Mouse (Mus musculus) heart, embryonic 12.5 days (tissue): Measurements from ENCODE around the gene Slc33a1. TPM values are rescaled to one million over a fixed set of nuclear protein-coding genes. Genes with fewer than 3 reads are reported as not detected.

Experiments used
- ATAC-seq: fragments of 200-750 bp; cut with Nextera tagmentation; 2 replicates; pipeline ENCODE4 v1.8.0; 2017; ENCODE audit warnings: moderate TSS enrichment, moderate library complexity; ENCODE audit not compliant: insufficient number of reproducible peaks, low FRiP score
- H3K27ac ChIP-seq: fragments of 300-500 bp; sonication (generic); 2 replicates; pipeline ENCODE4 v1.5.1; 2016; ENCODE audit warnings: mild to moderate bottlenecking, moderate library complexity; ENCODE audit not compliant: poor library complexity, severe bottlenecking
- H3K27me3 ChIP-seq: fragments of 300-500 bp; sonication (generic); replicated peaks from 2 replicates; pipeline ENCODE4 v1.6.1; 2016; ENCODE audit warnings: mild to moderate bottlenecking, moderate library complexity
- H3K36me3 ChIP-seq: fragments of 300-500 bp; sonication (generic); 2 replicates; pipeline ENCODE4 v1.6.1; 2016; ENCODE audit warnings: mild to moderate bottlenecking, moderate library complexity
- H3K4me1 ChIP-seq: fragments of 300-500 bp; sonication (generic); replicated peaks from 2 replicates; pipeline ENCODE4 v1.6.1; 2016; ENCODE audit warnings: mild to moderate bottlenecking
- H3K4me2 ChIP-seq: fragments of 300-500 bp; sonication (generic); 2 replicates; pipeline ENCODE4 v1.6.1; 2016; ENCODE audit warnings: mild to moderate bottlenecking, moderate library complexity
- H3K4me3 ChIP-seq: fragments of 300-500 bp; sonication (generic); 2 replicates; pipeline ENCODE4 v1.5.1; 2016; ENCODE audit warnings: mild to moderate bottlenecking
- H3K9ac ChIP-seq: fragments of 300-500 bp; sonication (generic); 2 replicates; pipeline ENCODE4 v1.6.1; 2016; ENCODE audit warnings: mild to moderate bottlenecking, moderate library complexity
- H3K9me3 ChIP-seq: fragments of 300-500 bp; sonication (generic); replicated peaks from 2 replicates; pipeline ENCODE4 v1.6.1; 2016; ENCODE audit warnings: mild to moderate bottlenecking, moderate library complexity
- WGBS: fragments of 180-500 bp; shearing (Covaris S2); methylation state at CpG from one replicate; pipeline ENCODE4 v1.1.7; 2016; 5-methylcytosine and 5-hydroxymethylcytosine counted together
- polyA plus RNA-seq: library from polyadenylated mRNA; unstranded; fragments of >200 nt; fragmentation: Nextera tagmentation; extraction: Ambion mirVana; gene quantifications from 2 replicates; pipeline ENCODE4 v1.2.1, GENCODE M21; 2016

Gene Slc33a1
- polyA plus RNA-seq, 1 experiment from 2014 or later, result 10.3 TPM

GRCm38 (mm10) chr3:63896303-63896702, 68.3 kb downstream of the Slc33a1 start:
- no peak for ATAC-seq
- no peak overlapping the region for H3K9ac ChIP-seq
- H3K4me3 ChIP-seq, result no peak overlapping the region
- no peak overlapping the region for H3K27ac ChIP-seq
- H3K27me3 ChIP-seq, result no peaks in the 10 kb centered on the region; the same call in 1 of the 2 replicates
- WGBS, result 86% methylated on average over 4 of the region's 4 CpGs
- H3K9me3 ChIP-seq, result no peaks in the 10 kb centered on the region
- H3K4me1 ChIP-seq, result peaks cover 11% of the 10 kb centered on the region; the same call in 1 of the 2 replicates
- no peaks in the 10 kb centered on the region for H3K36me3 ChIP-seq
- H3K4me2 ChIP-seq, result no peak overlapping the region

GRCm38 (mm10) chr3:63895786-63896185, 68.8 kb downstream of the Slc33a1 start:
- Histone ChIP-seq H3K27me3 (no peaks in the 10 kb centered on the region), H3K4me3 (no peak overlapping the region), H3K27ac (no peak overlapping the region), H3K9ac (no peak overlapping the region), H3K36me3 (no peaks in the 10 kb centered on the region), H3K4me2 (no peak overlapping the region), H3K9me3 (no peaks in the 10 kb centered on the region), H3K4me1 (peaks cover 11% of the 10 kb centered on the region; the same call in 1 of the 2 replicates)
- ATAC-seq, result no peak
- WGBS, result 66% methylated on average over 2 of the region's 2 CpGs

- no peak overlapping the region for H3K4me3 ChIP-seq
- H3K4me2 ChIP-seq, result no peak overlapping the region
- no peaks in the 10 kb centered on the region for H3K36me3 ChIP-seq
- 69% methylated on average over 7 of the region's 7 CpGs for WGBS
- no peaks in the 10 kb centered on the region for H3K9me3 ChIP-seq
- H3K27me3 ChIP-seq, result no peaks in the 10 kb centered on the region
- peaks cover 5% of the 10 kb centered on the region; the same call in 1 of the 2 replicates for H3K4me1 ChIP-seq
- H3K9ac ChIP-seq, result no peak overlapping the region
- ATAC-seq, result no peak
- no peak overlapping the region for H3K27ac ChIP-seq
Measured at GRCm38 (mm10) chr3:63893677-63894076, 70.9 kb downstream of the Slc33a1 start.

GRCm38 (mm10) chr3:63892154-63892553, 72.4 kb downstream of the Slc33a1 start:
- Histone ChIP-seq H3K27ac (no peak overlapping the region), H3K9me3 (no peaks in the 10 kb centered on the region), H3K36me3 (no peaks in the 10 kb centered on the region), H3K4me3 (no peak overlapping the region), H3K4me2 (no peak overlapping the region), H3K9ac (no peak overlapping the region), H3K27me3 (no peaks in the 10 kb centered on the region), H3K4me1 (no peaks in the 10 kb centered on the region)
- no peak for ATAC-seq
- 46% methylated on average over 3 of the region's 3 CpGs for WGBS

Other genes starting within 250 kb of the Slc33a1 start
- 0.50 and 0.68 TPM in 2 replicates for gene Plch1, start 65.3 kb downstream of the Slc33a1 start, polyA plus RNA-seq
- gene E130311K13Rik, start 35.3 kb downstream of the Slc33a1 start, polyA plus RNA-seq, result 5.3 and 5.7 TPM in 2 replicates
- 45.6 TPM in 2 replicates for gene Gmps, start 11.3 kb upstream of the Slc33a1 start, polyA plus RNA-seq
- gene Vmn2r1, start 116.8 kb upstream of the Slc33a1 start, polyA plus RNA-seq, result 0.03 and 0.05 TPM in 2 replicates
- not detected in 2 replicates for gene Vmn2r2, start 177.2 kb upstream of the Slc33a1 start, polyA plus RNA-seq